Mouse (Mus musculus) c-Kit-positive CD71-negative TER-119-negative erythroid progenitor cells, embryonic 14.5 days (primary cell): Measurements from ENCODE around the gene Galnt9.

Source experiments
- DNase-seq: peaks from one replicate; pipeline ENCODE4 v3.0.0-alpha.2; 2013; ENCODE audit warnings: low read depth

Gene Galnt9

DNA sequence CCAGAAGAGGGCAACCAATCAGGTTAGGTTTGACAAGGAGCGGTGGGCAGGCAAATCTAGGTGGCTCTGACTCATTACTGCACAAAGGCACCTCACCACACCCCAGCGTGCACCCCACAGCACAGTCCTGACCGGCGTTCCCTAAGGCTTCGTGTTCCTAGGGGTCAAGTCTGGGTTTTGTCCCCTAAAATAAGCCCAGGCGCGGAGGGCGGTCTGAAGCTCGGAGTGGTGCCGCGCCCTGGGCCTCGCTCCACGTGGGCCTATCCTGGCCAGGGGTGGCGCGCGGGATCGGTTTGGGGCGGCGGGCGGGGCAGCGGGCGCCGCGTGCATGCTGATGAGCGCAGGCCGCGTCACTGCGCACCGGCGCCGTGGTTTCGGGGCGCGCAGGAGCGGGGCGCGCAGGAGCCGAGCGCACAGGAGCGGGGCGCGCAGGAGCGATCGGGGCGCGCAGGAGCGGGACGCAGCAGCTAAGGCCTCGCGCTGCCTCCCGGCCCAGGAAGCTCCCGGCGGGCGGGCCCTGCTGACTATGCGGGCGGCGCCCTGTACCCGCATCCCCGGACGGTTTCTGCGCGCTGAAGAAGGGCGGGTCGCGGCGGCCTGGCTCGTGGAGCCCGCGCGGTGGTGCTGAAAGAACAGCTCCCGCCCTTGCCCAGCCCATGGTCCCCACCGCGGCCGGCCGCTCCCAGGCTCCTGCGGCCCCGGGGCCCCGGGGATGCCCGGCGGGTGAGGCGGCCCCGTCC, at the start of gene Galnt9:
Galnt9 (plus strand) TSS at position 405 of the 740 bp plus-strand sequence.
- peak; percentile 40 for DNase-seq

DNA sequence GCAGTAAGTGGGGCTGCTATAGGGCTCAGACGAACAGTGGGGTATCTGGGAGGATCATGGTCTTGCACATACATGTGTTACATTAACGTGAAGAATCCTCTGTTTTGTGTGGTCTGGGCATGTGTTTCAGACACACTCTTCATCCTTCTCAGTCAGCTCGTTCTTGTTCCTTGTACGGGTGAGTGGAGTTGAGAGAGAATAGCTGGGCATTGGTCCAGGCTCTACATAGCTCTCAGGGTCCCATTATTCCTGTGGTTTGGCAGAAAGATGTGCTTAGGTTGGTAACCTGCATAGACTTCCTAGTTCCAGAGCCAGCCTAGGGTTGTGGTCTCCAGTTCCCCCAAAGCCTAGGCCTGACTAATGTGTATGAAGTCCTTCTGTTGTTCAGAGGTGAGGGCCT, 49.8 kb upstream of the Galnt9 start:
- no peak for DNase-seq

DNA sequence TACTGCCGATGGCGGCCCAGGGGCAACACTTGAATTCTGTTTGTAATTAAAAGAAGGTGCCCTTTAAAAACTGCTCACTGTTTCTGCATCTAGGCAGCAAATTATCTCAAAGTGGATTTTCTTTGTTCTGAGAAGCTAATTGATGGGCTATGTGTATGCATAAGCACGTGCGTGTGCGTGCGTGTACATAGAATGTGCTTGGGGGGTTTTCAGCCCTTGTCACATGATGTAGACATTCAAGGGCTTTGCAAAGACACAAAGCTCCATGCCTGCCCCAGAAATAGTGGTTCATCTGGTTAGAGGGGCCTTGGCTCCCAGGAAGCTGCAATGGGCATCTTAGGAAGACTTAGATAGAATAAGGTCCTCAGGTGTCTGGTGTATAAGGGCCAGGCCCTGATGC, 49.1 kb upstream of the Galnt9 start:
- no peak for DNase-seq

DNA sequence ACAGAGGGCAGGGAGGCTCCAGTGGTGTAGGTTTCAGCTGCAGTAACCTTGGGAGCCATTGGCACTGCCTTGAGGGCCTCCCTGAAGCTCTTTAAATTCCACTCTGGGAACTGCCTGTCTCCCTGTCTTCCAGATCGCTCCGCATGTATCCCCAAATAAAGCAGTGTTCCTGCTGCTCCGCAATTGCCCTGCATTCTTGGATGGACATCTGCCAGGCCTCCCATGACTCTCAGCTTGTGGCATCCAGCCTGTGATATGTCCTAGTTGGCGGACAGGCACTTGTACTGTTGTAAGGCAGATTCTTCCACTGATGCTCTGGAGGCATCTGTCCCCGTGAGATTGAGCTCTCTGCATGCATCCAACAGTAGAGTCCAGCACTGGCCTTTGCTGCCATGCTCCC, 46.6 kb upstream of the Galnt9 start:
- no peak for DNase-seq

DNA sequence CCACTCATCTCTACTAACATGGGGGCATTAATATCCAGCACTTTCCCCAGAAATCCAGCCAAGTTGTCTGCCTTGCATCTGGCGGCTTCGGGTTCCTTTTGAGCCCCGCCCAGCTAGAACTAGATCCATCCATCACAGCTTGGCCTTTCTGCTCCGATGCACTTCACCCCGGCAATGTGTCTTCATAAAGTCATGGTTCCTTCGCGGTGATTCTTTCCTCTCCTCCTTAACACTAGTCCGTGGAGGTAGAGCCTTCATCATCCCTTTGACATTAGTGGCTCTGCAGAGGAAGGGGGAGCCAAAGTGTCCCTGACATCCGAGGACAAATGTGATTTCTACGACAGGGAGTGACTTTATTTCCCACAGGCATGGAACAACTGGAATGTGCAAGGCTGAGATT, 46.1 kb upstream of the Galnt9 start:
- no peak for DNase-seq

DNA sequence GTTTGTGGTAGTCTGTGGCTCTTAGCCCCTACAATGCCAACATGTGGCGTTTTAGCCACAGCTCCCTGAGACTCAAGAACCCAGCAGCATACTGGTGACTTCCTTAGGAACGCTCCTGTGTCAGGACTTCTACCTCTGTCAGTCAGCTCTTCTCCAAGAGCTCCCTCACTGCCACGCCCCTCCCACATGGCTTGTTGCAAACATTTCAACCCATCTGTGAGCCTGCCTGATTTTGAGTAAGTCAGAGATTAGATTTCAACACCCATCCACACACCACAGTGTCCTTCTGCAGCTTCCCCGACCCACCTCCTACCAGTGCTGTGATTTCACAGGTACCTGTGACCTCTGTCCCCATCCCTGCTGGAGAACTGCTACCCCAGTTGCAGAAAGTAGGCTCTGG, 43.9 kb upstream of the Galnt9 start:
- no peak for DNase-seq

DNA sequence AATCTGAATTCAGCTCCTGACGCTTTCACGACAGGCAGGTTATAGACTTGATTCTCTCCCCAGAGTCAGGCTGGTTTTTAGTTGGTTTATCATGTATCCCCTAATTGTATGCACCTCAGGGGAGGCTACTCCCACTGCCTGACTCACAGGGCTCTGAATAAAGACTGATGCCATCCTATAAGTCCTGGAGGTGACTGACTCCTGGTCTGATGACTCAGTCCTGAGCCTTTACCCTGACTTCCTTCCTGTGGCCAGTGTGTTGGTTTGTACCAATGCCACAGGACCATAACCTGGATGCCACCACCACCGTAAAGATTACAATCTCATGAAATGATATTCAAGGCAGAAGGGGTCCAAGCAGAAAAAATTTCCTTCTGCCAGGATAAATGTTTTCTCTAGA, 40.8 kb upstream of the Galnt9 start:
- no peak for DNase-seq

DNA sequence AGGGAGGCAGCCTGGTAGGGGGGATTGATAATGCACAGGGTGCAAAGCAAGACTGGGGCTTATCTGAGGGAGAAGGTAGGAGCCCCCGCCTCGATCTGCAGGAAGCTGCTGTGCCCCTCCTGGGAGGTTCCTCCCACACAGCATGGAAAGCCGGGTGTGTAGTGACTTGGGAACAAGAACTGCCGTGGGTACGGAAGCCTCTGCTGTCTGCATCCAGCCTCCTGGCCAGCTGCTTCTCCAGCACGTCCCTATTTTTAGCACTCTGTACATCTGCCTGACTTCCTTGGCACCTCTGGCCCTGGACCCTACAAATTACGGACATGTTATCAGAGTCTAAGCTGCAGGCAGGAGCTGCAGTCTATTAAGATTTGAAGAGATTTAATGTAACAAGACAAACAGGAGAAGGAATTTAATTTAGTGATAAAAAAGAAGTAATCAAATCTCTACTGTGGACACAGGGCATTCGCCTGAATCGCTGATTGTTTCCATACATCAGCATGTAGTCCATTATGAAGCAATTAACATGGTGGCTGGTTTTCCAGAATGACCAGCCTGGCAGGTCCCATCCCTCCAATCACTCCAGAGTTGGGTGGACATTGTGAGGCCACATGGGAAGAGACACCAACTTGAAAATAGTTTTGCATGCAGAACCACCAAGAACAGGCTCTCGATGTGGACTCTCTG, 38.4 kb upstream of the Galnt9 start:
- no peak for DNase-seq

DNA sequence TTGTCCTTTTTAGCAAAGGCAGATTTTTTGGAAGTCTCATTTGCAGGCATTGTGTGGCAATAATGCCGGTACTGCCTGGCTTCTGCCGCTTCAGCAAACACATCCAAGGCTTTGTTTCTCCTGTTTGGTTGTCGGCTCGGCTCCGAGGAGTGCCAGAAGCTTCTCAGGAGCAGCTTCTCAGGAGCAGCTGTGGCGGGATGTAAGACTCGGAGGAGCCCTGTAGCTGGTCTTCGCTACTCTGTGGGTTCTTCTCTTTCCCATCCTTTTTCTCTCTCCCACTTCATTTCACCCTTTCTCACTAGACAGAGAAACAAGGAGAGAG, 37.9 kb upstream of the Galnt9 start:
- no peak for DNase-seq

DNA sequence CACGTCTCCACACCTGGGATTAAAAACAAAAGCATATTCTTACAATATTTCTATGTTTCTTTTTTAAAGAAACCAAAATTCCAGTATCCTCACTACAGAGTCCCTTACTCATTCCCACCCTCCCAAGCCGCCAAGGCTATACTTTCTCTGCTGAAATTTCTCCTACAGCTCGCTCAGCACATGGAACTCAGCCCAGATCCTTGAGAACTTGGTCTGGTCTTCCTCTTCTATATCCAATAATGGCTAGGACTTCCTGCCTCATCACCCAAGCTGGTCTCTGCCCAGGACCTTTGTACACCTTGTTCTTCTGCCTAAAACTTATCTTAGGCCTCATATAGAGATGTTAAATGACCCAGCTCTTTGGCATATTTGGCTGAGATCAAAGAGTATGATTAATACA, 37.3 kb upstream of the Galnt9 start:
- DNase-seq = no peak

DNA sequence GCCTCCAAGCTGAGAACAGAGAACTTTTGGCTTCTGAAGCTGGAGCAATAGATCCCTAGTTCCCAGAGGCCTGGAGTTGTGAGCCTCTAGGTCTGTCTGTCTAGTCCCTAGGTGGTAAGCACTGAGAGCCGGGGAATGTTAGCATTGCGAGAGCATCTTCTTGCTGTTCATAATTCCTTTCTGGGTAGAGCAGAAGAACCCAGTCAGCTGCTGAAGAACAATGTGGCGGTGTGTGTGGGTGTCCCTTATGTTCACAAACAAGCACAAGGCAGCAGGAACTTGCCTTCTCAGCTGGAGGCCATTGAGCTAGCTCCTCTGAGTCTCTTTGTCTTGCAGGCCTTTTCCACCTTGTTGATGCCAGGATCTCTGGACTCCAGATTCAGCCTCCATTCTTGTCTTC, 36.2 kb upstream of the Galnt9 start:
- DNase-seq = no peak

DNA sequence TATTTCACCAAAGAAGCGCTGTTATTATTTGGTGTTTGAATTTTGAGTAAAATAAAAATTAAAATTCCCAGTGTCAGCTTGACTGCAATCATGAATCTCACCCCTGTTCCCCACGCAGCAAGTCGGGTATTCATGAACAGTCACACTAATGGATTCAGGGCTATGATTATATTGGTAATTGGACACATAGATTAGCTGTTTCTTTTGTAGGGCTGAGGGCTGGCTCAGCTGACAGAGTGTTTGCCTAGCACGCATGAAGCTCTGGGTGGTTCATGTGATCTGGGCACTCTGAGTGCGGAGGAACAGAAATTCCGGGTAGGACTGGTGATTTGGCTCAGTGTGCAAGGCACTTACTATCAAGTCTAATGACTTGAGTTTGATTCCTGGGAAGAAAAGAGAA, 33.8 kb upstream of the Galnt9 start:
- no peak for DNase-seq

DNA sequence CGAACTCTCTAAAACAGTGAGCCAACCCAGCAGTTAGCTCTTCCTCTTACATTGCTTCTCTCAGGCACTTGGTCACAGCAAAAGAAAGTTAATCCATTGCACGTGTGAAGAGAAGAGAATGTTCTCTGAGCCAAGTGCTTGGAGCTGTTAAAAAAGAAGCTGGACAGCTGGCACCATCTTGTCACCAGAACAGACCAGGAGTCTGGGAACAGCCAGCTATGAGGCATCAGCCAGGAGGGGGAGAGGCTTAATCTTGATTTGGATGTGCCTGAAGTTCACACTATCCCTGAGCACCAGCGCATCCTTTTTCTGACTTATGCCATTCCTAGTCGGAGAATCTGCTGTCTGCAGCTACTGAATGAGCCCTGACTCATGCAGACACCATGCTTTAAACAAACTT, 30.4 kb upstream of the Galnt9 start:
- DNase-seq = no peak

DNA sequence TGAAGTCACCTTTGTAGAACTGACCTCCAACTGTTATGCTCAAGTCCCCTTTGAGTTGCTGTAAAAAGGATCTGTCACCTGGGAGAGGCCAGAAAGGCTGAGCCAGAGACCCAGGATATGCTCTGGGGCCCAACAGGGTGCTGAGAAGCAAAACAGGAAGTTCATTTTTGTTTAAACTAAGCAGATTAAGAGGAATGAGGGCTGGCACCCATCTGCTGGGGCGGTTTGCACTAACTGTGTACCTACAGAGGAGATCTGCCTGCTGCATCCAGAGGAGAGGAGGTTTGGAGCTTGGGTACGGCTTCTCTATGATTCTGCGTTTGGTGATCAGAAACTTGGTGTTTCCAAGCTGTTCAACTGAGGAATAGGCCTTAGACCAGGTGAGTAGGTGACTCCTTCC, 29.5 kb upstream of the Galnt9 start:
- DNase-seq = no peak

DNA sequence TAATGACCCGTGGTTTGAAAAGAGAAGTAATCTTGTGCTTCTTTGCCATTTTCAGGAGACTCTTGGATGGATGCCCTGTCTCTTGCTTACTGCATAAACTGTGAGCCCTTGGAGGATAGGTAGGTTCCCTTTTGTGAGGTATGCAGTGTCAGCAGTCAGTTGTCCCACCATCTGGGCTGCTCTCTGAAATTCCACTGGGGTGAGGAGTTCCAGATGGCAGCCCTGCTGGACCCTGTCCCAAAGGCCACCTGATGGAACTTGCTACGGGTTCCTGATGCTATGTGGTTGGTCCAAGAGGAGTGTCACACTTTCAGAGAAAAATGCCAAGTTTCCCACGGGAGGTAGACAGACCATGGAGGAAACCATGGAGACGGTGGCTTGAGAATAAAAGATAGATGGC, 27.8 kb upstream of the Galnt9 start:
- DNase-seq = no peak

DNA sequence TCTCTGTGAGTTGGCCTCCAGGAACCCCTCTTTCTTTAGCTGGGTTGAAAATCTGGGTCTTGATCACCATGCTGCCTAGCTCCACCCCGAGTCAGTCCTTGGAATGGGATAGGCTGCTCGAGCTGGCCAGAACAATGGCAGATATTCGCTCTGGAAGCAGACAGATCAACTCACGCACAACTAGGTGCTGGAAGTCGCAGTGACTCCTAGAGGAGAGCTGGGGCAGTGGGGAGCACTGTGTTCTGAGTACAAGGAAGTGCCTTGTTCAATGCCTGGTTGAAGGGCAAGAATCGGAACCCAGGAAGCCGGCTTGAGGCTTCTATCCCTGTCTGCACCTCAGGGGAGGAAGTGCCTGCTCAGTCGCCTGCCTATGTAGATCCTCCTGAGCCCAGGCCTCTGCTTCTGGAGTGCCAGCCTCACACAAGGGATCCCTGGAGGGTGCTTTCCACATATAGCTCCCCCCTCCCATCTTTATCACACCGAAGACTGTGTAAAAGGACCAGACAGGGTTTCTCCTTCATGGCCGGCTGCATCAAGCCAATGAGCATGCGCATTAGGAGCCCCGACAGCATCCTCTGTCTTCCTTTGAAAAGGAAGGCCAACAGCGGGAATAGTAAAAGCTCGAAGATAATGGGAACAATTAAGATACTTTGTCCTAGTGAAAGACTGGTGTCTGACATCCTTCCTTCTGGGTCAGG, 25.9 kb upstream of the Galnt9 start:
- DNase-seq = no peak

DNA sequence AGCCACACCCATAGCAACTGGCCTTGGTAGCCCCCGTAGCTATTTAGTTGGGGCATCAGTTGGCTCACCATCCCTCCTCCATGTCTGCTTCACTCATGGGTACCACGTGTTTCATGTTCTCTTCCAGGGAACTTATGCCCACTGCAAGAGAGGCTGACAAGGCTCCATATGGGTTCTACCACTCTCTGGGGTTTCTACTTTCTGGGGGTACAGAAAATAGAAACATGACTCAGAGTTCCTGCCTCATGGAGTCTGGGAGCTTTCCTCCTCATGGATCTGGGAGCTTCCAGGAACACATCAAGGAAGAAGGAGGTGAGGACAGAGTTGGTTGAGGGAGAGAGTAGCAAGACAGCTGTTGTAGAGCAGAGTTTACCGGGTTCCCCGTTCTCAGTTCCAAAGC, 23.2 kb upstream of the Galnt9 start:
- no peak for DNase-seq

DNA sequence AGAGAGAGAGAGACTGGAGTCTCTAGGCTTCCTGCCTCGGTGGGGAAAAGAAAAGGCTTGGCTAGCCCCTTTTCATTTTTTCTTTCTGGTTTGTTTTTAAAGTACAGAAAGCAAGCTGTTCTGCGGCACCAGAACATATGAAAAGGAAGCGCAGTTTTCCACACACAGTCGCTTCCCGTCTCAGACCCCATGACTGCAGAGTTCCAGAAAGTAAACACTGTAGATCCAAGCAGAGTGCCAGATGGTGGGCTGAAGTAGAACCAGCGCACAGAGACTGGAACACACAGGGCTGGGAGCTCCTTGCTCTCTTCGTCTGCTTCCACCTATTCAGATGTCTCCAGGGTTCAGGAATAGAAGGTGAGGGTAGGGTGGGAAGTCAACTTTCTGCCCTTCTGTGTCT, 22.3 kb upstream of the Galnt9 start:
- no peak for DNase-seq

DNA sequence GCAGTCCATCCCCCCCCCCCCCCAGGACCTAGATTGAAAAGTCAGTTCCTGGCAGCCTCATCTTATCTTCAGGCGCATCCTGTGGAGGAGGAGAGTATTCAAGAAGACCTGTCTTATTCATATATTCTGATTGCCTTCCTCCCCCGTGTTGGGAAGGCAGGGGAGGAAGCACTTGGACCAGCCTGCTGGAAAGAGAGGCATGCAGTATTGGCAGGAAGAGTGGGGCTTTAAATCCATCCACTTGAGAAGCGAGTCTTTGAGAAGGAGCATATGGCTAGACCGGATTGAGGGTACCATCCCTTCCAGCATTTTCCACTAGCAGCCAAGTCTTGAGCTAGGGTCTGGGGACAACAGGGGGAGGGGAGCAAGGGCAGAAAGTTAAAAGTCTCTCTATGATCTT, 20.9 kb upstream of the Galnt9 start:
- DNase-seq = no peak

DNA sequence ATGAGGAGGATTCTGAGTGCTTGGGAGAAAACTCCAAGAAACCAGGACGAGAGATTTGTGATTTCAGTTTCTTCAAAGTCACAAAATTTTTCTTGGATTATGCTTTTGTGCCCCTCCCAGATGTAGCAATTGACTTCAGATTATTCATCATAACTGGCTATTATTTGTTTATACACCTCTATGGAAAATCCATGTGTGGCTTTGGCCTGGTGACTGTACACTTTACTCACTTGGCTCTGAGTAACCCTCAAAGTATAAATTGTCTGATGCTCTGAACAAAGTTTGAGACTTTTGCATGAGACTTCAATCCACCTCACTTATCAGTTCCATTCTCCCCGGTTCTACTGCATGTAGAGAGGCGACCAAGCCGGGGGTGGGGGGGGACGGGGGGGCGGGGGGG, 18.5 kb upstream of the Galnt9 start:
- no peak for DNase-seq

DNA sequence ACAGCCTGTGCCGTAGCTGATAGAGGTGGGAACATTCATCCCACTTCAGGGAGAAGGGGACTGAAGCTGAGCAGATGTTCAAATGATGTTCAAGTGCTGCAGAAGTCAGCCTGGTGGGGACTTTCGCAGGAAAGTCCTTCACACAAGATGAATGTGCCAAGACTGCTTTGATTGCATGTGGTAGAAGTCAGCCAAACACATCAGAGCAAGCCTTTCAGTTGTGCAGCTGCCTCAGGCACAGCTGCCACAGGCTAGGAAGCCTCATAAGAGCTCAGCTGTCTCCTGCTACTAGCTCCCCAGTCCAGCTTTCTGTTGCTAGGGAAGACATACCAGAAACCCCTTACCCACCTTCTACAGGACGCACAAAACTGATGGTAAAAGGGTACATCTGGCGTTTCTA, 17.6 kb upstream of the Galnt9 start:
- no peak for DNase-seq

DNA sequence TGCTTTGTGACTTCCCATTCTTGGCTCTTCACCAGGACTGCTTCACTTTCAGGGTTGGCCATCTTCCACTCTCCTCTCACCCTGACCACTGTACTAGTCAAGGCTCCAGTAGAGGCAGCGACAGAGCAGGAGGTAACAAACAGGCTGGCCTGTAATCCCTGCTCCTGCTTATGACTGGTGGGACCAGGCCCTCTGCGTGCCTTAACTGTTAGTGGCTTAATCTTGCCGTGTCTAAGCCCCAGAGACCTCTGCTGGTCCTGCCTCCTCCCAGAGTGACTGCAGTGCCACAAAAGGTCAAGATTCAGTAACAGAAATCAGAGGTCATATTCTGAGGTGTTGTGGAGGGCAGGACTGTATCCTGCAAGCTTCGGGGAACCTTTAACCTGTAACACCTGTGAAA, 13.1 kb upstream of the Galnt9 start:
- no peak for DNase-seq

DNA sequence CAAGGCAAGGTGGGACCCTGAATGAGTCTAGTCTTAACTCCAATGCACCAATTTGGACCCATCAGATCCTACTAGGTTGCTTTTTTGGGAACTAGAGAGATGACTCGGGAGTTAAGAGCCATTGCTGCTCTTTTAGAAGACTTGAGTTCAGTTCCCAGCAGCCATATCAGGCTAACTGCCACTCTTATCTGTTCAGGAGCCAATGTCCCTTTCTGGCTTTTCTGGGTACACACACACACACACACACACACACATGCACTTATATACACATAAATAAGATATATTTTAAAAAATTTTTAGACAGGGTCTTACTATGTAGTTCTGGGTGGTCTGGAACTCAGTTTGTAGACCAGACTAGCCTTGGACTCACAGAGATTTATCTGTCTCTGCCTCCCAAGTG, 9.8 kb upstream of the Galnt9 start:
- DNase-seq = no peak

DNA sequence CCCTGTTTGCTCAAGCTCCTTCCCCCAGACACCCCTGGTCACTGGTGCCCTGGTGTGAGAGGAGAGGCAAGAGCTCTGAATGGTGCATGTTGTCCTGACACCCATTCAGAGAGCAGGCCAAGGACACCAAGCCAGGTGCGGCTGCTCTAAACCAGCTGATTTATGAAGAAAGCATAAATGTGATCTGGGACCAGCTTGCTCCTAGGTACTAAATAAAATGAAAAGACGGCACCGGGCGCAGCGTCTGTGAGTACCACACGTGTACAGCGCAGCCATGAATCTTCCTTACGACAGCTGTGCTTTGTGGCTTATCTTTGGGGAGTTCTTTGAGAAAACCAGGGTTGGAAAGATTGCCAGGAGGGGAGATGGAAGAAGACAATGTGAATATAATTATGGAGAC, 8.2 kb upstream of the Galnt9 start:
- DNase-seq = no peak
